Mouse (Mus musculus): ENCODE data around the gene Pou3f3. TPM values are rescaled to one million over a fixed set of nuclear protein-coding genes. Genes with fewer than 3 reads are reported as not detected.

Gene Pou3f3
- 8.0 and 8.4 TPM in 2 replicates for polyA plus RNA-seq (2021; fragmentation: Nextera tagmentation)
- long read RNA-seq, experiment 1, full-length matches to known transcripts: 12 of 12 reads
- long read RNA-seq, experiment 1, partial matches to known transcripts: 0 of 12 reads
- long read RNA-seq, experiment 1, other reads (novel, unspliced or antisense): 0 of 12 reads
- long read RNA-seq, experiment 2, full-length matches to known transcripts: 32 of 33 reads
- long read RNA-seq, experiment 2, partial matches to known transcripts: 0 of 33 reads
- long read RNA-seq, experiment 2, other reads (novel, unspliced or antisense): 1 of 33 reads

DNA sequence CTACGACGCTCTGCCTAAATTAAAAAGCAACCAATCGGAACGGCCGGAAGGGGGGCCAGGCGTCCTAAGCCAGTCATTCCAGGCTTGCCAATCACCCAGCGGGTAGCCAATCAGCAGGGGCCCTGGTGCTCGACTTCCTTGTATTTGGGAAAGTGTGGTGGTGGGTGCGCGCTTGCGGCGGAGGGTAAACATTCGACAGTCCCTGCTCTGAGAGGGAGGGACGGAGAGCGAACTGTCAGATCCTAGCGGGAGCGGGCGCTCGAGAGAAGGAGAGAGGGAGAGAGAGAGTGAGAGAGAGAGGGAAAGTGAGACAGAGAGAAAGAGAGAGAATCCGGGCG lies at the start of gene Pou3f3:
Gene Pou3f3 (plus strand): TSS at position 191 of the 338 bp plus-strand sequence.

Other genes with a start within 250 kb of the Pou3f3 start
- gene Mrps9, start 155.5 kb downstream of the Pou3f3 start, polyA plus RNA-seq (2021; fragmentation: Nextera tagmentation): 49.4 and 52.6 TPM in 2 replicates